Mouse (Mus musculus): ENCODE results near the gene Trappc5.
A peak's percentile ranks its signal among the peaks of the same experiment; 100 is the strongest.

The Trappc5 gene

DNA sequence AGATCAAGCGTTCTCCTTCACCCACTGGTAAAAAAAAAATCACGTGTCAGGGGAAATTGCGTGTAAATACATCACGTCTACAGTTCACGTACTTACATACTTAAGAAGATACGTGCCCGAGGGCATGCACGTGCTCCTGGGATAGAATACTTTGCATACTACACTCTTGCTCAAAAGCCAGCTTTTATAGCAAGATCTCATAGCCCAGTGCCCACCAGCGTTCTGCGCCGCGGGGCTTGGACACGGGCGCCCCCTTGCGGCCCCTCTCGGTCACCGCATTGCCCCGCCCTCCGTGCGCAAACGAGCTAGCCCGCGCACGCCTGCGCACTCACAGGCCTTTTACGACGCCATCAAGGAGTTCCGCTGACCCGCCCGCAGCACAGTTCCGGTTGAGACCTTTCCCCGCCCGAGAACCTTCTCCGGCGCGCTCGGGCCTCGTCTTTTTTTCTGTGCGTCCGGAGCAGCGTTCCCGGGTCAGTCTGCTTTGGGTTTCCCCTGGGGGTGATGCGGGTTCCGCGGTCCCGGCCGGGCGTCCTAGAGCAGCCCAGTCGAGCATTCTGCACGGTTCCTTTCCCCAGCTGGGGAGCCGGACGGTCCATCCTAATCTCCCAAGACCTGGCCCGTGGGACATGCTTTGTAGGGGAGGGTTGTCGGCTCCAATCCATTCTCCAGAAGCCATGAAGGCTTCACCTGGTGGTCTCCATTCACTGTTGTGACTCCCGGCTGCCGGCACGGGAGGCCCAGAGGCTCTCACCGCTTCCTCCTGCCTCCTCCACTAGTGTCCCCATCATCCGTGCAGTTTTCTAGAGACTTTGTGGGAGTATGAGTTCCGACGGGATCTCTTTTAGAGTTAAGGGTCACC is at the start of gene Trappc5:
TSS of gene Trappc5 (plus strand) at position 169 of the 862 bp plus-strand sequence.
- DNase-seq (ENCODE audit: low read depth, low spot score), result peak; percentile 95

DNA sequence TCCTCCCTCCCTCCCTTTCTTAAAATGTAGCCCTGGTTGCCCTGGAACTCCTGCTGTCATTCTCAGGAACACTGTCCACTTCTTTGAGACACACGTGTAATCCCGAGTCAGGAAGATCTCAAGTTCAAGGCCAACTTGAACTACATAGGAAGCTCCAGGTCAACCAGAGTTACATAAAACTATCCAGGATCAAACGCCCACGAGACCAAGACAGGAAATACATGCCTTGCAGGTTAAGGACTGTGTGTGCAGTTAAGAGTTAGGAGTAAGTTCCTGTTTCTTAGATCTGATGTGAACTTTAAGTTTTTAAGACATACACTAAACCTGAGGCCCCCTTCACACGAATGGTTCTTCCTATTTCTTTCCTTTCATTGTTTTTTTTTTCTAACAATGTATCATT is 49.1 kb upstream of the Trappc5 start:
- no peak for DNase-seq (ENCODE audit: low read depth, low spot score)

GRCm38 (mm10) chr8:3628014-3628413 is 48.1 kb upstream of the Trappc5 start:
- peak; percentile 24 for DNase-seq (ENCODE audit: low read depth, low spot score)

GRCm38 (mm10) chr8:3630647-3631477 is 45.2 kb upstream of the Trappc5 start, which contains the start of gene Stxbp2:
Gene Stxbp2, plus strand, starts transcription at chr8:3630955.
- peak; percentile 68 for DNase-seq (ENCODE audit: low read depth, low spot score)

DNA sequence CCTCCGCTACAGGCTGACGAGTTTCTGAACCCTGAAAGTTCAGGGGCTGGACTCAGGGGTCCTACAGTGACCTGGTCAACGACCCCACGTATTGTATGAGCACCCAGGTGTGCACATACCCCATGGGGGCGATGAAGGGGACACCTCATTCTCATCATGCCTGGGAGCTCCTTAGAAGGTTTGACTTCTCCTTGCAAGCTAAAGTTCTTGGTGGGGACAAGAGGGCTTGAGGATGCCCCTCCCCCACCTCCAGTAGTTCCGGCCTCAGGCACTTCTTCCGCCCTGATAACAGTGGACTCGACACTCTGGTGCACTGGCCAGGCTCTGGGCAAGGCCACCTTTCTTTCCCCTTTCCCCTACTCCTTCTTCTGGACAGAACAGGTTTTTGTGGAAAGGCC is 44.6 kb upstream of the Trappc5 start:
- no peak for DNase-seq (ENCODE audit: low read depth, low spot score)

- DNase-seq (ENCODE audit: low read depth, low spot score), result no peak
These were observed 30.3 kb upstream of the Trappc5 start for GRCm38 (mm10) chr8:3645804-3646203.

DNA sequence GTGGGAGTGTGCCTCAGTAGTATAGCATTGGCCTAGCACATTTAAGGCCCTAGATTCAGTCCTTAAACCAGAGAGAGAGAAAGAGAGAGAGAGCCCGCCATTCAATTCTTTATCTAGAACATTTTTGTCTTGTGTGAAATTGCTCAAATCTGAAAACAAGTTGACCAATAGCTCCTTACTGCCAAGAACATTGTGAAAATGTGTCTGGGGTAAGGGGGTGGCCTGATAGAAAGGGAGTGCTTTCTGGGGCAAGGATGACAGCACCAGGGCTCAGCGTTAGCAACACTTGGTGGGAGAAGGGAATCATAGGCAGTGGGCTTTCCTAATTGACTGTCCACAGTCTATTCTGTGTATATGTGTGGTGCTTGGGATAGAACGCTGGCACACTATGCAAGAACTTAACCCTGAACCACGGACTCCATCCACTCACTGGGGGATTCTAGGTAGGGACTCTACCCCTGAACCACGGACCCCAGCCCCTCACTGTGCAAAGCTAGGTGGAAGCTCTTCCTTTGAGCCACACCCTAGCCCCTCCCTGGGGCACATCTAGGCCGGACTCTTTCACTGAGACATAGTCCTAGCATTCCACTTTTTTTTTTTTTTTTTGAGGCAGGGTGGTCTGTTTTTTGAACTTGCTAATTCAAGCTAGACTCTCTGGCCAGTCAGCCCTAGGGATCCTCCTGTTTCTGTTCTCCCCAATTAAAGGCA is 29.1 kb upstream of the Trappc5 start:
- DNase-seq (ENCODE audit: low read depth, low spot score), result no peak

DNA sequence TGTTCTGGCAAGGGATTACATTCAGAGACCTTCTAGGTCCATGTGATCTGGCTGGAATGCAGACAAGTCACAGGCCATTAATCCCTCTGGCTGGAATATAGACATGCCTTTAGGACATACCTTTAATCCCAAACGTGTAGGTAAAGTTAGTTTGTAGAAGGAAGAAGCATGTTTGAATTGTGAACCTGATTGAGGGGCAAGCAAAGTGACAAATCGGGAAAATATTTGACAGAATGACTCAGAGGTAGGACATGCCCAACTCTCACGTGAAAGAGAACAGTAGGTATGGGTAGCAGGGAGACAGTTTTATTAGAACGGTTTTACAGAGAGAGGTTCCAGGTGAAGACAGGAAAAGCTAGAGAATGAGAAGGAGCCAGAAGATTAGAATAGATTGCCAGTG is 28.5 kb upstream of the Trappc5 start:
- no peak for DNase-seq (ENCODE audit: low read depth, low spot score)

- DNase-seq (ENCODE audit: low read depth, low spot score), result no peak
These were observed 27.8 kb upstream of the Trappc5 start for GRCm38 (mm10) chr8:3648268-3648667.

- peak; percentile 28 for DNase-seq (ENCODE audit: low read depth, low spot score)
These were observed 27.1 kb upstream of the Trappc5 start for GRCm38 (mm10) chr8:3648990-3649389.

DNA sequence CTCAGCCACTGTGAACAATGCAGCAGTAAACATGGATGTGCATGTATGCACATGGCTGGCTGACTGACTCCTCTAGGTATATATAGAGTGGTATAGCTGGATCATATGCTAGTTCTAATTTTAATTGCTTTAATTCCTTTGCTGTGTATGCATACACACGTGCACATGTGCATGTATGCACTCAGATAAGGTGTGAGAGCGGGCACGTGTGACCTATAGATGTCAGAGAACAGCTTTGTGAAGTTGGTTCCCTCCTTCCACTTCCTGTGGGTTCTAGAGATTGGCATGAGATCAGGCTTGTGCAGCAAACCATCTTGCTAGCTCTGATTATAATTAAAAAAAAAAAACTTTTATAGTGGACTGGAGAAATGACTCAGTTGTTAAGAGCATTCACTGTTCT is 23.3 kb upstream of the Trappc5 start:
- DNase-seq (ENCODE audit: low read depth, low spot score), result no peak

- DNase-seq (ENCODE audit: low read depth, low spot score), result no peak
These were observed 21.2 kb upstream of the Trappc5 start for GRCm38 (mm10) chr8:3654726-3655508.

GRCm38 (mm10) chr8:3655526-3655925 is 20.6 kb upstream of the Trappc5 start, which contains the start of gene Retn:
Gene Retn, plus strand, starts transcription at chr8:3655770.
- DNase-seq (ENCODE audit: low read depth, low spot score), result no peak

GRCm38 (mm10) chr8:3656725-3657381 is 19.2 kb upstream of the Trappc5 start:
- DNase-seq (ENCODE audit: low read depth, low spot score), result peak; percentile 17

- DNase-seq (ENCODE audit: low read depth, low spot score), result no peak
These were observed 15.2 kb upstream of the Trappc5 start for GRCm38 (mm10) chr8:3660889-3661288.

GRCm38 (mm10) chr8:3664405-3664804 is 11.7 kb upstream of the Trappc5 start:
- DNase-seq (ENCODE audit: low read depth, low spot score), result no peak

DNA sequence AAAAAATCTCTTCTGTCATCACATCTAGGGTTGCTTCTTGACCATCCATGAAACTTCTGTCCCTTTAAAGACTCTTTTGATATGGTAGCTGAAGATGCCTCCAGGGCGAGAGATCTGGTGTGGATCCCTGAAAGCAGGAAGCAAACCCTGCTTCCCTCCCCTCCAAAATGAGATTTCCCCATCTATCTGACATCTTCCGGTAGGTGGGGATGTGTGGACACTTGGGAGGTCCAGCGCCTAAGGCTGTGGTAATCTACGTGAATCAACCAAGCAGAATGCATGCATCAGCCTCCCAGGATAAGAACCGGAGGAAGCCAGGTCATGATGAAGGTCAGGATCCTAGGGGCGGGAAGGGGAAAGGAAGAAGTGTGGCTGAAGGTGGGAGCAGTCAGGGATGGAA is 10.6 kb upstream of the Trappc5 start, which contains the start of gene Mcemp1:
TSS of gene Mcemp1 (plus strand) at position 248 of the 400 bp plus-strand sequence.
- no peak for DNase-seq (ENCODE audit: low read depth, low spot score)

GRCm38 (mm10) chr8:3670388-3670787 is 5.7 kb upstream of the Trappc5 start:
- no peak for DNase-seq (ENCODE audit: low read depth, low spot score)

- peak; percentile 86 for DNase-seq (ENCODE audit: low read depth, low spot score)
These were observed 4.1 kb upstream of the Trappc5 start, which contains the start of gene Fcor for GRCm38 (mm10) chr8:3671980-3672491. Gene Fcor, minus strand, starts transcription at chr8:3672362.

DNA sequence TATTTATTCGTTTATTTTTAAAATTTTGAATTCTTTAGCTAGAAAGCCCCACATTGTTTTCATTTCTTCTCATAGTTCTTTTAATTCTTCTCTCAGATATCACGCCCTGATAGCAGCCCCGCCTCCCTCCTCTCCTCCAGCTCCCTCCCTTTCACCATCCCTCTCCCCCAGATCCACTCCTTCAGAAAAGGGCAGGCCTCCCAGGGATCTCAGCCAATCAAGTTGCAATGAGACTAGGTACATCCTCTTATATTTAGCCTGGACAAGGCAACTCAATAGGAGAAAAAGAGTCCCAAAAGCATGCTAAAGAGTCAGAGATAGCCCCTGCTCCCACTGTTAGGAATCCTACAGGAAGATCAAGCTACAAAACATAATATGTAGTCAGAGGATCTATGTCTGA is 1.4 kb upstream of the Trappc5 start:
- DNase-seq (ENCODE audit: low read depth, low spot score), result no peak
